Mouse (Mus musculus): Measurements from ENCODE around the gene Hsf2bp. TPM values are rescaled to one million over a fixed set of nuclear protein-coding genes. Genes with fewer than 3 reads are reported as not detected.

Gene Hsf2bp
- polyA plus RNA-seq, 1 experiment from 2014 or later, result 0.64 TPM

DNA sequence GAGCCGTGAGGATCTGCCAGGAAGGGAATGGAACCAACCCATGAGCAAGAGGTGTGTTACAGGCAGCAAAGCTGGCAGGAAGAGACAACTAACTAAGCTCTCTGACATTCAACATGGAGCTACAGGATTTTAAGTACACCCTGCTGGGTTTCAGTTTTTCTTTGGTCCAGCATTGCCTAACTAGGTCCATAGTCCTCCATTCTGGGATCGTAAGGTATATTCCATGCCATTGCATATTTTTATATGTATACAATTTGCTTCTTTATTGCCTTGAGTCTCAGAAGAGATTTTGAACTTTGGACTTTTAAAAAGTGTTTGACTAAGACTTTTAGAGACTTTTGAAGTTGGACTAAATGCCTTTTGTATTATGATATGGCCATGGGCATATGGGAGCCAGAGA, 47.1 kb downstream of the Hsf2bp start:
- Histone ChIP-seq H3K9me3 (ENCODE audit: control insufficient read depth, low read length) (no peaks in the 10 kb centered on the region), H3K36me3 (ENCODE audit: control insufficient read depth, insufficient read depth, low read length) (no peaks in the 10 kb centered on the region), H3K4me2 (ENCODE audit: low read depth, severe bottlenecking) (no peak overlapping the region), H3K4me3 (ENCODE audit: low read depth, low read length) (no peak overlapping the region), H3K9ac (ENCODE audit: low read length) (no peak overlapping the region), H3K27ac (replicated peaks; ENCODE audit: low read depth, low read length) (no peak overlapping the region), H3K4me1 (ENCODE audit: control insufficient read depth, insufficient read depth, low read length) (no peaks in the 10 kb centered on the region), H3K27me3 (ENCODE audit: control insufficient read depth, insufficient read depth, low read length) (no peaks in the 10 kb centered on the region)
- WGBS, result 80% methylated on average over 2 of the region's 2 CpGs
- no peak for ATAC-seq (ENCODE audit: insufficient number of reproducible peaks, low FRiP score, low TSS enrichment, low read depth)
- no peak for DNase-seq (ENCODE audit: low spot score)

- no peaks in the 10 kb centered on the region for H3K27me3 ChIP-seq (ENCODE audit: control insufficient read depth, insufficient read depth, low read length)
- 85% methylated on average over 1 of the region's 1 CpGs for WGBS
- H3K9me3 ChIP-seq (ENCODE audit: control insufficient read depth, low read length), result no peaks in the 10 kb centered on the region
- H3K4me3 ChIP-seq (ENCODE audit: low read depth, low read length), result no peak overlapping the region
- H3K4me1 ChIP-seq (ENCODE audit: control insufficient read depth, insufficient read depth, low read length), result no peaks in the 10 kb centered on the region
- no peak overlapping the region for H3K4me2 ChIP-seq (ENCODE audit: low read depth, severe bottlenecking)
- DNase-seq (ENCODE audit: low spot score), result no peak
- no peaks in the 10 kb centered on the region for H3K36me3 ChIP-seq (ENCODE audit: control insufficient read depth, insufficient read depth, low read length)
- H3K9ac ChIP-seq (ENCODE audit: low read length), result no peak overlapping the region
- H3K27ac ChIP-seq (replicated peaks; ENCODE audit: low read depth, low read length), result no peak overlapping the region
- no peak for ATAC-seq (ENCODE audit: insufficient number of reproducible peaks, low FRiP score, low TSS enrichment, low read depth)
Observed at GRCm38 (mm10) chr17:31986915-31987314, 49.2 kb downstream of the Hsf2bp start.

GRCm38 (mm10) chr17:31983491-31983890, 52.7 kb downstream of the Hsf2bp start:
- Histone ChIP-seq H3K36me3 (ENCODE audit: control insufficient read depth, insufficient read depth, low read length) (no peaks in the 10 kb centered on the region), H3K4me2 (ENCODE audit: low read depth, severe bottlenecking) (no peak overlapping the region), H3K27me3 (ENCODE audit: control insufficient read depth, insufficient read depth, low read length) (no peaks in the 10 kb centered on the region), H3K9ac (ENCODE audit: low read length) (no peak overlapping the region), H3K27ac (replicated peaks; ENCODE audit: low read depth, low read length) (no peak overlapping the region), H3K4me1 (ENCODE audit: control insufficient read depth, insufficient read depth, low read length) (no peaks in the 10 kb centered on the region), H3K9me3 (ENCODE audit: control insufficient read depth, low read length) (no peaks in the 10 kb centered on the region), H3K4me3 (ENCODE audit: low read depth, low read length) (no peak overlapping the region)
- 43% methylated on average over 3 of the region's 3 CpGs for WGBS
- DNase-seq (ENCODE audit: low spot score) (no peak), ATAC-seq (ENCODE audit: insufficient number of reproducible peaks, low FRiP score, low TSS enrichment, low read depth) (no peak)

GRCm38 (mm10) chr17:31982326-31983190, 53.6 kb downstream of the Hsf2bp start:
- 85% methylated on average over 11 of the region's 11 CpGs for WGBS
- no peaks in the 10 kb centered on the region for H3K4me1 ChIP-seq (ENCODE audit: control insufficient read depth, insufficient read depth, low read length)
- no peak overlapping the region for H3K9ac ChIP-seq (ENCODE audit: low read length)
- no peak overlapping the region for H3K27ac ChIP-seq (replicated peaks; ENCODE audit: low read depth, low read length)
- ATAC-seq (ENCODE audit: insufficient number of reproducible peaks, low FRiP score, low TSS enrichment, low read depth), result no peak
- H3K36me3 ChIP-seq (ENCODE audit: control insufficient read depth, insufficient read depth, low read length), result no peaks in the 10 kb centered on the region
- DNase-seq (ENCODE audit: low spot score), result no peak
- no peaks in the 10 kb centered on the region for H3K9me3 ChIP-seq (ENCODE audit: control insufficient read depth, low read length)
- H3K27me3 ChIP-seq (ENCODE audit: control insufficient read depth, insufficient read depth, low read length), result no peaks in the 10 kb centered on the region
- no peak overlapping the region for H3K4me2 ChIP-seq (ENCODE audit: low read depth, severe bottlenecking)
- H3K4me3 ChIP-seq (ENCODE audit: low read depth, low read length), result no peak overlapping the region

DNA sequence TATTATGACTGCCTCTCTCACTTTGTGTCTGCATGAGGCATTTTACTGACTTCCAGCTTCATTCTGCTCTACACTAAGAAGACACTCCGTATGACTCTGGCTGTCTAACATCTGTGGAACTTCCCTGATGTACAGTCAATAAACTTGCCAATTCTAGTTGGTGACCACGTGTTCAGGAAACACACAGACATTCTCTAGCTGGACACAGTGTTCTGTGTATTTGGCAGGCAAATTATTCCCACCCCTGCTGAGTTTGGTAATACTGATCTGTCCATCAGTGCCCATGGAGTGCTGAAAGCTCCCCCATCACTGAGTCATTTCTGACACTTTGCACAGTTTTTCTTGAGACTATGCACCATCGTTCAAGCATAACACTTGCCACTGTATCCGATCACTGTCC, 56.3 kb downstream of the Hsf2bp start:
- 67% methylated on average over 4 of the region's 4 CpGs for WGBS

GRCm38 (mm10) chr17:31977131-31977530, 59.0 kb downstream of the Hsf2bp start:
- ATAC-seq (ENCODE audit: insufficient number of reproducible peaks, low FRiP score, low TSS enrichment, low read depth) (no peak), DNase-seq (ENCODE audit: low spot score) (no peak)
- H3K4me2 ChIP-seq (ENCODE audit: low read depth, severe bottlenecking), result no peak overlapping the region

More for the DNA sequence above, 56.3 kb downstream of the Hsf2bp start:
- no peak for ATAC-seq (ENCODE audit: insufficient number of reproducible peaks, low FRiP score, low TSS enrichment, low read depth)
- DNase-seq (ENCODE audit: low spot score), result no peak
- Histone ChIP-seq H3K36me3 (ENCODE audit: control insufficient read depth, insufficient read depth, low read length) (no peaks in the 10 kb centered on the region), H3K4me2 (ENCODE audit: low read depth, severe bottlenecking) (no peak overlapping the region), H3K27ac (replicated peaks; ENCODE audit: low read depth, low read length) (no peak overlapping the region), H3K9ac (ENCODE audit: low read length) (no peak overlapping the region), H3K4me3 (ENCODE audit: low read depth, low read length) (no peak overlapping the region), H3K27me3 (ENCODE audit: control insufficient read depth, insufficient read depth, low read length) (no peaks in the 10 kb centered on the region), H3K9me3 (ENCODE audit: control insufficient read depth, low read length) (no peaks in the 10 kb centered on the region), H3K4me1 (ENCODE audit: control insufficient read depth, insufficient read depth, low read length) (no peaks in the 10 kb centered on the region)

DNA sequence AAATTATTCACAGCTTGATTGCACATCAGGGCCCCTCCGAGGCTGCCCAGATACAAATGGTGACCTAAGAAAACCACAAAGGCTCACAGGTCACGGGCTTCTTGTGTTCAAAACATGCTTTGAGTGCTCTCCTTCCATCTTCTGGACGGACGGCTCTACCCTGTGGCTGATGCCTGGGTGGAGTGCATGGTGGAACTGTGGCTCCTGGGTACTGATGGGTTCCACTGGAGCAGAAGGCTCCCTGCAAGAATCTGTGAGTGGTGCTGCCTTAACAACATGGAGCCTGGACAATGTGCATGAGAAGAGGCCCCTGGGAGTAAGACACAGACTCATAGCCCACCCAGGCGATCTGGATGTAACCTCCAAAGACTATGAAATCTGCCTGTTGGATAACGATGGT, 59.6 kb downstream of the Hsf2bp start:
- no peak overlapping the region for H3K9ac ChIP-seq (ENCODE audit: low read length)
- no peaks in the 10 kb centered on the region for H3K9me3 ChIP-seq (ENCODE audit: control insufficient read depth, low read length)
- H3K36me3 ChIP-seq (ENCODE audit: control insufficient read depth, insufficient read depth, low read length), result no peaks in the 10 kb centered on the region
- H3K27me3 ChIP-seq (ENCODE audit: control insufficient read depth, insufficient read depth, low read length), result no peaks in the 10 kb centered on the region
- WGBS, result 79% methylated on average over 6 of the region's 6 CpGs
- H3K4me1 ChIP-seq (ENCODE audit: control insufficient read depth, insufficient read depth, low read length), result no peaks in the 10 kb centered on the region
- DNase-seq (ENCODE audit: low spot score), result no peak
- no peak overlapping the region for H3K4me3 ChIP-seq (ENCODE audit: low read depth, low read length)
- no peak overlapping the region for H3K4me2 ChIP-seq (ENCODE audit: low read depth, severe bottlenecking)
- no peak overlapping the region for H3K27ac ChIP-seq (replicated peaks; ENCODE audit: low read depth, low read length)
- ATAC-seq (ENCODE audit: insufficient number of reproducible peaks, low FRiP score, low TSS enrichment, low read depth), result no peak

More at GRCm38 (mm10) chr17:31977131-31977530, 59.0 kb downstream of the Hsf2bp start:
- H3K4me1 ChIP-seq (ENCODE audit: control insufficient read depth, insufficient read depth, low read length), result no peaks in the 10 kb centered on the region
- no peak overlapping the region for H3K4me3 ChIP-seq (ENCODE audit: low read depth, low read length)
- no peak overlapping the region for H3K27ac ChIP-seq (replicated peaks; ENCODE audit: low read depth, low read length)
- H3K36me3 ChIP-seq (ENCODE audit: control insufficient read depth, insufficient read depth, low read length), result no peaks in the 10 kb centered on the region
- H3K9me3 ChIP-seq (ENCODE audit: control insufficient read depth, low read length), result no peaks in the 10 kb centered on the region
- H3K9ac ChIP-seq (ENCODE audit: low read length), result no peak overlapping the region
- no peaks in the 10 kb centered on the region for H3K27me3 ChIP-seq (ENCODE audit: control insufficient read depth, insufficient read depth, low read length)

GRCm38 (mm10) chr17:31974694-31975093, 61.5 kb downstream of the Hsf2bp start:
- Histone ChIP-seq H3K4me1 (ENCODE audit: control insufficient read depth, insufficient read depth, low read length) (no peaks in the 10 kb centered on the region), H3K9ac (ENCODE audit: low read length) (no peak overlapping the region), H3K36me3 (ENCODE audit: control insufficient read depth, insufficient read depth, low read length) (no peaks in the 10 kb centered on the region), H3K4me3 (ENCODE audit: low read depth, low read length) (no peak overlapping the region), H3K9me3 (ENCODE audit: control insufficient read depth, low read length) (no peaks in the 10 kb centered on the region), H3K4me2 (ENCODE audit: low read depth, severe bottlenecking) (no peak overlapping the region), H3K27ac (replicated peaks; ENCODE audit: low read depth, low read length) (no peak overlapping the region), H3K27me3 (ENCODE audit: control insufficient read depth, insufficient read depth, low read length) (no peaks in the 10 kb centered on the region)
- 77% methylated on average over 5 of the region's 5 CpGs for WGBS
- DNase-seq (ENCODE audit: low spot score) (no peak), ATAC-seq (ENCODE audit: insufficient number of reproducible peaks, low FRiP score, low TSS enrichment, low read depth) (no peak)
